Mouse (Mus musculus) E14TG2a.4 (cell line): Measurements from ENCODE around the gene Wnt9b.

Experiments
- CTCF ChIP-seq: conservative IDR thresholded peaks from 2 replicates; pipeline ENCODE4 v1.5.1; 2014; ENCODE audit warnings: low read length
- POU5F1 ChIP-seq: IDR thresholded peaks from 2 replicates; pipeline ENCODE4 v1.6.1; 2014; ENCODE audit warnings: low read length, borderline replicate concordance

- TF ChIP-seq CTCF: peak; percentile 91
- no peak for TF ChIP-seq POU5F1
Measured at GRCm38 (mm10) chr11:103721468-103722039, 28.1 kb downstream of the Wnt9b start.
